Mouse (Mus musculus) thymus, adult 18-20 months (tissue): ENCODE measurements at regions not wholly inside any gene's neighbourhood (a gene's known extent, or its start where the extent isn't known, plus 50 kb on each side); places are given as distances from the start of the nearest gene placed in this dataset.

Experiments
- DNase-seq, 2 experiments: peaks; one replicate each; pipeline ENCODE4 v3.0.0; 2022; ENCODE audit warnings: mixed read lengths in 2 of 2

DNA sequence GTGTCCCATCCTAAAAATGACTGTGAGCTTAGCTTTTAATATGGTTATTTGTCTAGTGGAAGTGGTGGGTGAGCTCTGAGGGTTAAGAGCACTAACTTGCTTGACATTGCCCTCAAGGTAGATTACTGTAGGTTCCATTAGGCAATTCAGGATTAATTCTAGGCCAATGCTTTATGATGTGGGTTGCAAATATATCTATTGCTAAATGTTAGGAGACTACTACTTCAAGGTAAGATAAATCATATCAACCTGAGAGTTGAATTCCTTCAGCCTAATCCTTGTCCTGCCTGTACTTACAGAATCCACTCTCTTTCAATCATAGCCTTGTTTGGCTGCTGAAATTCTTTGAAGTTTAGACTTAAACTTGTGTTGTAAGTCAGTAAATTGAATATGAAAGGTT is 501.2 kb upstream of the Pappa start:
- DNase-seq: no peak

DNA sequence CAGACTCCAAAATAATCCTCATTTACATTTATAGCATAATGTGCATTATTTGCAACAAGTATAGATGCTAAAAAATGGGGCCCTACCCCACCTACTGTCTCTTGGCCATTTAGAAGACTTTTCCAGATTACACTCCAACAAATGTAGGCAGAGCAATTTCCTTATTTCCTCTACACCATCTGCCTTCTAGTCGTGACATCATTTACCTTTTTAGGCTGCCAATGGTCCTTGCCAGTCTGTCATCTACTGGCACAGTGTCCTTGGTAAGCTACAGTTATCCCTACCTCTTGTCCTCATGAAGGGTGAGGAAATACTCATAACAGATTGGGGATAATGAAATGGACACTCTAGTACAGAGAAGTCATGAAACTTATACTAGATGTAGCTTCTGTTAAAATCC is 491.8 kb upstream of the Pappa start:
- no peak for DNase-seq

DNA sequence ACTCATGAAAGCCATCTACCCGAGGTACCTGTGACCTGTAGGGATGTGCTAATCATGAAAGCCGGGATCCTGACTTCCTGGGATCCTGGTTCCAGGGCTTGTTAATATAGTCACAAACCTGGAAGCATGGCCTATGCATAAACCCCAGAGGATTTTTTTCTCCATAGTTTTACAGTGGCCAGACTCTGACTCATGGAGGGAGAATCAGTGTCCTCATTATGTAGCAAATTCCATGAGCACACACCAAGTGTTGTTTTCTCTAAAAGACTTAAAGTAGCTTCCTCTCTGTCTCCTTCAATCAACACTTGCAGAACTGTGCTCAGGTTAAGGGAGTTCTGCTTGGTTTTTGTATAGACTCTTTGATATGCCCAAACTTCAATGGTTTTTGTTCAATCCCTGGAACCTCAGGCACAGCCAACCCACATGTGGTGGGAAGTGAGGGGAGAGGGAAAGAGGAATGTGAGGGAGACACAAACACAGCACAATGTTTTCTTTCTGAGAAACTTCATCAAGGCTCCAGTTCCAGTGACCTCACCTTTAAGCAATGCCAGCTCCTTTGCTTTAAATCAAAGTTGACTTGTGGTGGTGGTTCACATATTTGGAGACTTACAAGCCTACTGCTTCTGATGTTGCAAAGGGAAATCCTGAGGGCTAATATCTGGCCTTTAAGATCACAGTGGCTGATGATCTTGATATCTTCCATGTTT is 488.6 kb upstream of the Pappa start:
- no peak for DNase-seq

DNA sequence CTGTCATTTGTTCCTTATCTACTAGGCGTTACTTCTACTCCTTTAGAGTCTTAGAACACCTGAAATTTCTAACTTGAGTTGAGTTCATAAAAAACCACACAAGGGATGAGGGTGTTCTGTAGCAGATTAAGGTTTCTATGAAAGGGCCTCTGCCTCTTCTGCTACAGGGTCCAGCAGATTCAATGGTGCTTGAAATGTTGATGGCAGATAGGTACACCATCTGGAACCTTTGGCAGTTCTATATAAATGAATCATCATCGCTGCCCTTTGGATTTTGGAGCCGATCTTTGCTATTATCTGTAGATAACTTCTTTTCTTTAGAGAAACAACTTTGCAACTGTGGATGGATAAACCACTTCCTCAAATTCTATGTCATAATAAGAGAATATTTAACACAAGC is 483.9 kb upstream of the Pappa start:
- DNase-seq: no peak

DNA sequence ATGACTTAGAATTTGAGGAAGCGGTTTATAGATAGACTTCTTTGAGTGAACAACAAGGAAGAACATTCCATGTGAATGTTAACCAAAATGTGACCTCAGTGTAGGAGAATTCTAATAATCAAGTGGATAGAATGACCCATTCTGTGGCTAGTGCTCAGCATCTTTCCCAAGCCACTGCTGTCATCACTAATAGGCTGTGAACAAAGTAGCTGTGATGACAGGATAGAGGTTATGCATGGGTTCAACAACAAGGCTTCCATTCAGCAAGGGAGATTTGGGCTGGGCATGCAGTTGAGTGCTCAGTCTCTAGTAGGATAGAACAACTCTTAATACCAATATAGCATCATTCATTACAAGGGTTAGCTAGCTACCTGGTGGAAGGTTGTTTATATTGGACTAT is 483.0 kb upstream of the Pappa start:
- DNase-seq: no peak

DNA sequence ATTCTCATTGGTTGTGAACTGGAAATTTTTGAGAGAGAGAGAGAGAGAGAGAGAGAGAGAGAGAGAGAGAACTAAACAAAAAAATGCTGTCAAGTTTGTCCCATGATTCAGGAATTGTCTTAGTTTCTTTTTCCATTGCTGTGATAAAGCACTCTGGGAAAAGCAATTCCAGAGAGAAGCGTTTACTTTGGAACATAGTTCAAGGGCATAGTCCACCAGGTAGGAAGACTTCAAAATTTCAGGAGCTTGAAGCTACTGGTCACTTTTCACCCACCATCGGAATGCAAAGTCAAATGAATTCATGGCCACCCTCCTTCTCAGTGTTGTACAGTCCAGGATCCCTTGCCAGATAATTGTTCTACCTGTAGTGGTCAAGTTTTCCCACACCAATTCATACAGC is 478.8 kb upstream of the Pappa start:
- DNase-seq: no peak

DNA sequence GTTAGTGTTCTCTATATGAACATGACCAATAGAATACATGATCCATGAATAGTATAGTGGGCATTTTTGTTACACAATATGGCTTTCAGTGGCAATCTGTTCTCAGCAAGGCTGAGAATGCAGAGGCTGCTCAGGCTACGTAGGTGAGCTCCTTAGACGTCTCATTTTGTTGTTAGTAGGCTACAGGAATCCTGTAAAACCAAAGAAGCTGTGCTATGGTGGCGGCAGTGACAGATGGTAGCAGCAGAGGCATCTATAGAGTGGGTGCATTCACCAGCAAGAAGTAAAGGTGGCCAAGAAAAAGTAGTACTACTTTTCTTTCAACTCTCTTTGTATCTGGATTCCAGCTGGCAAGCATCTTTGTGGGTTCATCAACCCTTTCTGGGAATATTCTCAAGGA is 469.8 kb upstream of the Pappa start:
- DNase-seq: no peak

DNA sequence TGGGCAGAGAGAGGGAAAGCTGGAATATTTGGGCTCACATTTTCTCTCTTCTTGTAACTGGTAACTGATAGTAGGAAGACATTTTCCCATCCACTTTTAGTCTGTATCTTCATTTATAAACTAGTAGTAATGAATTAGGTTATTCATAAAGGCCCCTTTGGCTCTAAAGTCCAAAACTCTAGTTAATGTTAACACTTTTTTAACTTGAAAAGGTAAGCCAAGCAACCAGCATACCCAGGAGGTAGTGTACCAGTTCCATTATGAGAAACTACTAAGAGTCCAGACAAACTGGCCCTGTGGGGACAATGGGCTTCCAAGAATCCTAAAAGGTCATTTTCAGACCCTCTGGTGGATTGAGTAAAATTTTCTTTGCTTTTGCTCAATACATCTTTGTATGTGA is 468.4 kb upstream of the Pappa start:
- DNase-seq: no peak

DNA sequence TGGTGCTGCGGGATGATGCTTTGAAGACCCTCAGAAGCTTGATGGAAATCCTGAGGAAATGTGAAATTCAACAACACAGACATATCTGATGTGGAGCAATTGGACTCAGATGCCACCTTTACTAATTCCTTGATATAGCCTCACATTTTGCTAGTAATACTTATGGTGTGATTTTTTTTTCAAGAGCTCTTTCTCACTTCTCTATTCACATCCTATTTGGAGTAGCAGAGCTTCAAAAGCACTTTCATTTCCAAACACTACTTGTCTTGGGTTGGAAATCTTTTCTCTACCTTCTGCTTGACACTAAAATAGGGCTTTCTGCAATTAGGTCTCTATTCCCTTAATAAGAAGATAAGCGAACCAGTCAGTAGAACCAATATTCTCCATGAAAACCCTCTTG is 460.3 kb upstream of the Pappa start:
- DNase-seq: no peak

DNA sequence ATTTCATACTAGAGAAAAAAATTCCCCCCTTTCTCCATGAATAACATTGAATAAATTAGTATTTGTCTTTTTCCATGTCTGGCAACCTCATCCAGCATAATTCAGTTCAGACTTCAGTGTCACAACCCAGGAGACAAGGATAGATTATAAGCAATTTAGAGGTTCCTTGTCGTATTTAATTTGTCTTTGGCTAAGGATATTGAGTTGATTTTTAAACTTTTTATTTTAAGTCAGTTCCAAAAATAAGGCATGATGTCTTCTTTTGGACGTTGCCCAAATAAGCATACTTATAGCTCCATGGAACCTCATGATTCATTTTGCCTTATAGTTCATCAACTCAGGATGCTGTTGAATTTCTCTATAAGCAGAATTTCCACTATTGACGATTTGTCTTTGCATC is 456.0 kb upstream of the Pappa start:
- DNase-seq: no peak

DNA sequence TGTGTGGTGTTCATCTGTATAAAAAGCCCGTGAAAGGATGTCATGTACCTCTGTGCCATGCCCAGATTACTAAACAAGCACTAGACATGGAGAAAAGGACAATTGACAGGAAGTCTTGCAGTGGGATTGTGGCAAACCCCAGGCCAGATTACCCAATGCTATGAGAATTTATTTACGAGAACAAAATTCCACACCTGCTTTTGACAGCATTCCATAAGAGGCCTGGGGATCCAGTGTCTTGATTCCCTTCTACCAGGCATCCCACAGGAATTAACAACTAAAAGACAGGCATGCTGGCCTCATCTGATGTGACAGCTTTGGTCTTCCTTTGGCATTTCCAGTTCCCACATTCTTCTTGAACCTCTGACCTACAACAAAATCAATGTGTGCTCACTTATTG is 454.3 kb upstream of the Pappa start:
- no peak for DNase-seq

DNA sequence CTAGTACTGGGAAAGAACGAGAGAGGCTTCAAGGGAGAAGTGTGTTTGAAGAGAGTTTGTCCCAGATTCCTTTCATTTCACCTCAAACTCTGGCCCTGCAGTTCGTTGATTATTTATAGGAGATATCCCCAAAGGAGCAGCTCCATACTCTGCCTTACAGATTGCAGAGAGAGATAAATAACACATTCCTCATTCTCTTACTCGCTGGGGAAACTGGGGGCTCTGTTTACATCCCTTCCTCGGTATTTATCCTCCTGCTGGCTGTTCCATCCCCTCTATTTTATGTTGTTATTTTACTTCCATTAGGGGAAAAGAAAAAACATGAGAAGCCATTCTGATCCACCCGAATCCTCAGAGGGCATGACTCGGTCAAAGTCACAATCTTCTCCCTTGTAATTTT is 447.5 kb upstream of the Pappa start:
- no peak for DNase-seq

DNA sequence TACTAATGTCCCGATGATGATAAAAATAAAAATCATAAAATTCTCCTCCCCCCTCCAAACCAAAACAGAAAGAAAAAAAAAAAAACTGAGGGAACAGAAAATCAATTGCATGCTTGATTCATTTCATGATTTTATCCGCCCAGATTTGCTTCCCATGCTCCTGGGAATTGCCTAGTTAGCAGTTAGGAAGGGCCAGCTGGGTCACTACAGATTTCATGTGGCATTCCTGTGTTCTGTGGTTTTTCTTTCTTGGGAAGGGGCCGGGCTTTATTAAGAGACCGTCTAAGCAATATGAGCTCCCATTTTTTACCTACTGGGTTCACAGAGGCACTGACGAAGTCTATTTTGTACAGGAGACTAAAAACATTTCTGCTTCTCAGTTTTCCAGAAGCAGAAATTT is 447.1 kb upstream of the Pappa start:
- DNase-seq: no peak

DNA sequence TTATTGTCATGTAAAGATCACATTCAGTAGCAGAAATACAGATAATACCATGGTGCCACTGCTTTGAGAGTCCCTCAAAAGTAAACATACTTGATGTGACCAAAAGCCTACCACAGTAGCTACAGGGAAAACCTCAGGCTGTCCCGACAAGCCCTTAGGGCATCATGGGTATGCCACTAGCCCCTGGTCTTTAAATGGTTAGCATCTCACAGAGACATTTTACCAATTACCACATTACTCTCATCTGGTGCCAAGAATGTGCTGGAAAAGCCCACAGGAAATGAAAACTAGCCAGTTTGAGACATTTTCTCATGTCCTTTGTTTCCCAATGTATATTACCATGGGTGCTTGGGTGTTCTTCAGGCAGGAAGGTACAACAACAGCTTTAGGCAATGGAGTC is 439.3 kb upstream of the Pappa start:
- no peak for DNase-seq

DNA sequence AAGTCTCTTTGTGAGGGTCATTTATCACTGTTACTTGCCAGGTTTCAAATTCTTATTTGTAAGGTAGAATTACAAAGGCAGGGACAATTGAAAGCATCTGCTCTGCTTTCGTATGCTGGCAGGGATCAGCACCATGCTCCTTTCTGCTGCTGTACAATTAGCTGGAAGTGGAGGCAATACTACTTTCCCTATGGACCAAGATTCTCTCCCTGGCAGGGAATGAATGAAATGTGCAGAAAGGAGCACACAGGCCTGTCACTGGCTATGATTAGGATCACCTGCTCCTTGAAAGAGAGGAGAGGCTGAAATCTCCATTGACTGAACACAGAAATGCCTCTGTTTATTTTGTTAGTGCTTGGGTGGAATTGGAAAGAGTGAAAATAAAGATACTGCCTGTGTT is 427.8 kb upstream of the Pappa start:
- DNase-seq: no peak

DNA sequence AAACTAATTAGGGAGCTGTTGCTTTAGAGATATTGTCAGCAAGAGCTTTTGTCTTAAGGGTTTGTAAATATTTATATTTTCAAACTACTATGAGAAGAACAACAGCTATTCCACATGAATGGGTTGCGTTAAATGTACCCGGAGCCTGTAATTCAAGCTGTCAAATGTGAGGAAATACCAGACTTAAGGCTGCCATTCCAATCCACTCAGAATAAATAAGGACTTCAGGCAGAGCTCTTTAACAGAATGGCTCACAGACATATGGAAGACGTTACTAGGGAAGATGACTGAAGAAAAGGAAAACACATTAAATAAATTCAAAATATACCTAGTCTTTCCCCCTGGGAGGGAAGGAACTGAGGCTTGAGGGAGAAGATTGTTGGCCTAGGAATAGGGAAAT is 400.7 kb upstream of the Pappa start:
- DNase-seq: no peak

DNA sequence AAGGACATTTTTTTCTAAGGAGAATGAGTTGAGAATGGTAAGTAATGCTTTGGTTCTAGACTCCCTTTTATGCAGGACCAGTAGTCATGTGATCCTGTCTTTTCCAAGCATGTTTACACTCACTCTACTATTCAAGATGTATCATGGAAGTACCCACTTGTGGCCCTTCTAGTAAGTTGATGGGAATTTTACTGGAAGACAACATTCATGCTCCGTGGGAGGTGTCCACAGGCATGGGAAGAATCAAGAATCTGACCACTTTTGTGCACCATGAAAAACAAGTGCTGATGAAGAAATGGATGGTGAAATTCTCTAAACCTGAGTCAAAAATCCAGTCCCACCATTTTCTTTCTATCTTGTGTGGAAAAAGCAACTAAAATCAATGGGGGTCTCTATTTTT is 399.1 kb upstream of the Pappa start:
- DNase-seq: no peak

DNA sequence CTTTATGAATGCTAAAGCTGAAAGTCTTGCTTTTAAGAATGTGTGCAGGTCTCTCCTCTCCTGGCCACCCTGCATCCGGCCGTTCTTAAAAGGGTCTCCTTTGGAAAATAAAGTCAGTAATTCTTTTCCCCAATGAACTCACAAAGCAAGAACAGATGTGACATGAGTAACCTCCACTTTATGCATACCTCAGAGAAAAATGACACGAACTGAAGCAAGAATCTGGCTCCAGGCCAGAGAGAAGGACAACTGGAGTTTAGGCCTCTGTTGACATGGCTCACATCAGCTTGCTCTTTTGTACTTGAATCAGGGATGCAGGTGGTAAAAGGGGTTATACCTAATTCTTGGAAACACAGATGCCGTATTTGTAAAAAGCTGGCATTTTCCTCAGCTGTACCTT is 368.0 kb upstream of the Pappa start:
- DNase-seq: no peak

DNA sequence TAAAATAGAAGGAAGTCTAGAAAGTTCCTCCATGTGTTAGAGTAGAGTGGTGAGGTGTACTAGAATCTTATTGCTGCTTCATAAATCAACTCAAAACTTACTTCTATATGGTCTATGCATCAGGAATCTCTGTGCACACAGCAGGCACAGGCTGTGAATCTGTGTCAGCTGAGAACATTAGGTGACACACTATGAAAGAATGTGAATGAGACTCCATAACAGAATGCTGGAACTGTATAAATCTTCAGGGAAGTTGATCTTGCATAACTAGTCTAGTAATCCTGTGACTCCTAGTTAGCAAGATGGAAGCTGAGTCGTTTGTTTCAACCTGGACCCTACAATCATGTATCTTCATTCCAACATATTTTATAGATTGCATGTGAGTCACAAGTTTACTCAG is 355.4 kb upstream of the Pappa start:
- no peak for DNase-seq

DNA sequence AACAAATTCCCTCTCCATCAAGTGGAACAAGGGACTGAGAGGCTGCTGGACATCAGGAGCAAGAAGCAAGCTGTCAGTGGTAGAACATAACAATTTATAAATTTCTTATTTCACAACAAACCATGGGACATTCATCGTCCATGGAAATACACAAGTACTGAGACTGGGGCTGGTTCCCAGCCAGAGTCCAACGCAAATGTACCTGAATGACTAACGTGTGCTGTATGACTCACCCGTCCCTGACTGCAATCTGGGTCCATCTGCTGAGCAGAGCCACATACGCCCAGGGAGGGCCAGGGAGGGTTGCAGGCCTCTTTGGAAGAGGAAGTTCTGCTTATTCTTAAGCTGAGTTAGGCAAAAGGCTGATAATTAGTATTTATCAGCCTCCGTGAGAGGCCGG is 320.1 kb upstream of the Pappa start:
- no peak for DNase-seq

DNA sequence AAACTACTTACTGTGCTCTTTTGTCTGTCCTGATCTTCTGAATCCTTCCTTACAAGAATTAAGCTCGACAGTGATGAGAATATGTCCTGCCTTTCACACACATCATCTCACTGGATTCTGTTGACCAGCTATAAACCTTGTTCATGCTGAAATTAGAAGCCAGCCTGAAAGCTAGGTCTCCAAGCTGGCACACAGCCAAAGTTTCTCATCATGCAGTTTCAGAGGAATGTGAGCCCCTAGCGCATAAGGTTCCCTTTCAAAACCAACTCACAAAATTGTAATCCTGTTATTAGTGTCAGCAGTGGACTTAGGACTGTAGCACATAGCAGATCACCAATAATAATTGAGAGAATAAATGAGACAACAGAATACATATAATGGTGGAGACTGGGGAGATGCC is 319.0 kb upstream of the Pappa start:
- no peak for DNase-seq

DNA sequence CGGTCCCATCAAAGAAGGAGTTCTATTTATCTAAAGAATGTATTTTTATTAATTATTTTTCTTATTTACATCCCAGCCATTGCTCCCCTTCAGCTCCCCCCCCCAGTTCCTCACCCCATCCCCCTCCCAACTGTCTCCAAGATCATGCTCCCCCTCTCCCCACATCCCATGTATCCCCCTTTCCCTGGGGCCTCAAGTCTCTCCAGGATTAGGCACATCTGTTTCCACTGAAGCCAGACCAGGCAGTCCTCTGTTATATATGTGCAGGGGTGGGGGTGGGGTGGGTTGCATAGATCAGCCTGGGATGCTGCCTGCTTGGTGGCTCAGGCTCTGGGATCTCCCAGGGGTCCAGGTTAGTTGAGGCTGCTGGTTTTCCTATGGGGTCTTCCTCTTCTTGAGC is 316.8 kb upstream of the Pappa start:
- no peak for DNase-seq

DNA sequence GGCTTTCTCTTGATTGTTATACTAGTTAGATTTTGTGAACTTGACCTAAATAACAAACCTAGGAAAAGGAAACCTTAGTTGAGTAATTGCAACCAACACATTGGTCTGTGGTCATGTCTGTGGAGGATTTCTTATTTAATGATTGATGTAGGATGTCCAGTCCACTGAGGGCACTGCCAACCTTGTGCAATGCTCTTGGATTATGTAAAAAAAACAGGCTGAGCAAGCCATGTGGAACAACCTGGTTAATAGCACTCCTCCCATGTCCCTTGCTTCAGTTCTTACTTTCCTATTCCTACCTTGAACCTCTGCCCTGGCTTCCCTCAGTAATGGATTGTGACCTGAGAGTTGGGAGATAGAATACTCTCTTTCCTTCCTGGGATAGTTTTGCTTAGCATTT is 312.0 kb upstream of the Pappa start:
- no peak for DNase-seq

DNA sequence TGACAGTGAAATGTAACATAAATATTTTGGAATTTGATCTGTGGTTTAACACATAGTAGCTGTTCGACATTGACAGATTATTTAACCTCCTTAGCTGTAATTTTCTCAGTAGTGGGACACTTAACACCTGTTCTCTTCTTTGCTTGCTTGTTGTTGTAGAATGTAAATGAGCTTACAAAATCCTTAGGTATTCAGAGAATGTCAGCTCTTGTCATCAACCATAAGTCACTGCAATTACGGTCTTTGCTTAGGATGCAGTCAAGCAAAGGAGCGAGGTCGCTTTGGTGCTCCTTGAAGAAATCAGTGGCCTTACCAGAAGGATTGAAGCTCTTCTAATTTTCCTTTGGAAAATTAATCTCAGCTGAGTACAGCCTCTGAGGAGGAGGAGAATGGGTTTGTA is 311.2 kb upstream of the Pappa start:
- no peak for DNase-seq

DNA sequence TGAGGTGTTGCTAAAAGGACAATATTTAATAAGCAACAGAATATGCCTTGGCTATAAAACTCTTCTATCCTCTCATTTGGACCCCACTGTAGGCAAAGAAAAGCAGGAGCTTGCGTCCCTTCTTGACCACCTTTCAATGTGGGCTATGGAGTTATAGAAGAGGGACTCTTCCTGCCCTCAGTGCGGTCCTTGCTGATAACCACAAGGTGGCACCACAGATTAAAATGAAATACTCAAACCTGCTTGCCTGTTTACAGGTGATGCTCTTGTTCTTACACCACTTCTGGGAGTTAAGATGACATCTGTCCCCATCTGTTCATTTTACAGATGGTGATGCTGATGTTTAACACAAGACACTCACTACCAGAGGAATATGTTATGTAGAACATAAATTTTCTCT is 291.1 kb upstream of the Pappa start:
- no peak for DNase-seq

DNA sequence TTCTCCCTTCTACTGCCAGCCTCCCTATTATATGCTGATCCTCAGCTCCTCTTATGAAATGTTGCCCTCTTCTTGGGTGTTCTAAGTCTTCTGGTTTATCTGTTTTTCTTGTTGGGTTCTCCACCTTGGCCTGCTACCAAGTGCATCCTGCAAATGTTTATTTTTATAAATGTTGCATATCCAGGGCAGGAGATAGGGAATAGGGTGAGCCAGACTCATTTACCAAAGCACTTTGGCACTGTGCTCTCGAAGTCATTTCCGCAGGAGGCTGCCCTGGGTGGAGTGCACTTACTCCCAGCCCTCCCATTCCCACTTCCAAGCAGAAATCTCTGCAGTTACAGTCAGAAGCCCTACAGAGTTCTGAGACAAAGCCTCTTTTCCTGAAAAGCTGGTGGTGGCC is 249.5 kb upstream of the Pappa start:
- no peak for DNase-seq
